Mouse (Mus musculus): ENCODE results near the gene Psmd1. TPM values are rescaled to one million over a fixed set of nuclear protein-coding genes. Genes with fewer than 3 reads are reported as not detected.

The Psmd1 gene
- polyA plus RNA-seq, 1 experiment from 2014 or later = 196 TPM

DNA sequence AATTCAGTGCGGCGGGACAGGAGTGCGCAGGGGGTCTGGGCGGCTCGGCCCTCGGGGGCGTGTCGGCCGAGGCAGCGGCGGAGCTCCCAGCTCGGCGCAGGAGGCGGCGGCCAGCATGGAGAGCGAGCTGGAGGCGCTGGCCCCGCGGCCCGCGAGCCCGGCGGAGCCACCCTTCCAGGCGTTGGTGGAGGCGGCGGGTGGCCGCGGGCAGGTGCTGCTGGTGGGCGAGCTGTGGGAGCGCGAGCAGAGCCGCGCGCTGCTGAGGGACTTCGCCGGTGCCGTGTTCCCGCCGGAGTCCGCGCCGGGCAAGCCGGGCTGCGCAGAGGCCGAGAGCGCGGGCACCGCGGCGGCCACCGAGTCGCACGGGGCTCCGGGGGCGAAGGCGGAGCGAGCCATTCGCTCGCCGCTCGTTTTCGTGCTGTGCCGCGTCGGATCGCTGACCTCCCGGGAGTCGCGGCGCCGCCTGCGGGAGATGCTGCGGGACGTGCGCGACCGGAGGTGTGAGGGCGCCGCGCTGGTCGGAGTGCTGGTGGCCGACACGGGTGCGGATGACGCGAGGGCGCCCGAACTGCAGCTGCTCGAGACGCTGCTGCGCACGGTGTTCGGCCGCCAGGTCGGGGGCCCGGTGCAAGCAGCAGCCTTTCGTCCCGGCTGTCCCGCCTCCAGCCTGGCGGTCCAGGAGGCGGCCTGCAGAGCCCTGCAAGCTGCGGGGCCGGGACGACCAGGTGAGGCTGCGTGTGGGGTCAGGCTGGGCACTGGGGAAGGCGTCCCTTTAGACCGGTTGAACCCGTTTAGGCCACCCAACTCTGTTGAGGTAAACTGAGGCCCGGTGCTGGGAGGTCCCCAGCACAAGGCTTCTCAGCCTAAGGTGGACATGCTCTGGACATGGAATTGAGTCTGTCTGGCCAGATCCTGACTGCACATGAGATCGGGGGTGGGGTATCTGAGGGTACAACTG, 18.1 kb upstream of the Psmd1 start, which contains the start of gene 2810459M11Rik:
Gene 2810459M11Rik (plus strand): TSS at position 16 of the 958 bp plus-strand sequence.
- ATAC-seq (ENCODE audit: low FRiP score) = peak; percentile 86
- WGBS = 1% methylated on average over 110 of the region's 110 CpGs
- H3K4me1 ChIP-seq = peaks cover 11% of the 10 kb centered on the region
- no peak within 1 kb of the TSS for H3K27ac ChIP-seq
- H3K9ac ChIP-seq = peak within 1 kb of the TSS; percentile 73
- peaks cover 62% of the 10 kb centered on the region for H3K27me3 ChIP-seq
- H3K36me3 ChIP-seq = no peaks in the 10 kb centered on the region
- H3K9me3 ChIP-seq (replicated peaks) = peaks cover 12% of the 10 kb centered on the region; the same call in 1 of the 2 replicates
- peak within 1 kb of the TSS; percentile 61 for H3K4me3 ChIP-seq
- peak within 1 kb of the TSS; percentile 98 for H3K4me2 ChIP-seq (replicated peaks)

DNA sequence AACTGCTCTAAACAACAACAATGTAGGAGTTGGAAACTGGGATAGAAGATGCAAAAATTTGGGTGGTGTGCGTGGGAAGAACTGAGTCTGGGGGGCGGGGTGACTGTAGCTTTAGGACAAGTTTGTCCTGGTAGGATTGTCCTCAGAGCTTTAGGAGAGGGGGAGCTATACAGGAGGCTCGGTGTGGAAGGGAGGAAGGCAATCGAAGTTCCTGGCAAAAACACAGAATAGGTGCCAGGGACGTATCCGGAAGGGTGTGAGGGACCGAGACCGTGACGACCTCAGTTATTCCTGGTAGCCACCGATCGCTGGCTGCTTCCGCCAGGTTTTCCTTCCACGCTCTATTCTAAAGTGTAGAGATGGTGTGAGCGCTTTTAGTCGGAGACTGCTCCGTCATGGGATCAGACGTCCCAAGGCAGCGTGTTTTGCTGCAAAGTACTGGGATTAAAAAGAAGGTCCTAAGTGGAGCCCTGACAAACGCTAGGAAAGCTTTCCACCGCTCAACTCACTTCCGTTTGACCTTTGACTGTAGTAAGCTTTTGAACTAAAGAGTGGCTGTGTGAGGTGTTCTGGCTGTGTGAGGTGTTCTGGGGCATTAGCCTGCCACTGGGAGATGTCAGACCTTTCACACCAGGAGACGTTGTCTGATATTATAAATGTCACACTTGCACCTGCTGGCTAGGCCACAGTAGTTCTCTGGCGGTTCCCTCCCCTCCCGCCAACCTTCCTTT, 17.2 kb upstream of the Psmd1 start:
- 9% methylated on average over 24 of the region's 24 CpGs for WGBS
- Histone ChIP-seq H3K9ac (no peak overlapping the region), H3K4me2 (replicated peaks) (peak overlapping the region; percentile 98), H3K9me3 (replicated peaks) (peaks cover 3% of the 10 kb centered on the region; the same call in 1 of the 2 replicates), H3K4me3 (peak overlapping the region; percentile 61), H3K36me3 (no peaks in the 10 kb centered on the region), H3K27me3 (peaks cover 62% of the 10 kb centered on the region), H3K27ac (no peak overlapping the region), H3K4me1 (peaks cover 11% of the 10 kb centered on the region)
- no peak for ATAC-seq (ENCODE audit: low FRiP score)

DNA sequence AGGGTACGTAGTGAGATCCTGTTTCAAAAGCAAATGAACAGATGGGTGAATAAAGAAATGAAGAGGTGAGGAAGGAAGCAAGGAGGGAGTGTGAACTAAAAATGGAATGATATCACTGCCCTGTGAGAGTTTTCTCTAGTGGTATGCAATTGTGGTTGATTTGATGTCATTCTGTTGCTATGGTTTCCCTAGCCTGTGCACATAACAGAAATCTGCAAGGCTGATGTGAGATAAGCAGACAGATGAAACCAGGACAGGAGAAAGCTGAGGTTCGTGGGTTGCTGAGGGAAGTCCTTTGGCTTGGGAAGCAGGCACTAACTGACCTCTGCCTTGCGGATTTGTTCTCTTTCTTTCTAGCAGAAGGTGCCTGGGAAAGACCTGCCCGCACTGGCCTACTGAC, 16.0 kb upstream of the Psmd1 start:
- H3K36me3 ChIP-seq = no peaks in the 10 kb centered on the region
- H3K9me3 ChIP-seq (replicated peaks) = no peaks in the 10 kb centered on the region
- peaks cover 11% of the 10 kb centered on the region for H3K4me1 ChIP-seq
- no peak overlapping the region for H3K27ac ChIP-seq
- ATAC-seq (ENCODE audit: low FRiP score) = no peak
- no peak overlapping the region for H3K9ac ChIP-seq
- 81% methylated on average over 4 of the region's 4 CpGs for WGBS
- peaks cover 61% of the 10 kb centered on the region for H3K27me3 ChIP-seq
- no peak overlapping the region for H3K4me2 ChIP-seq (replicated peaks)
- no peak overlapping the region for H3K4me3 ChIP-seq

DNA sequence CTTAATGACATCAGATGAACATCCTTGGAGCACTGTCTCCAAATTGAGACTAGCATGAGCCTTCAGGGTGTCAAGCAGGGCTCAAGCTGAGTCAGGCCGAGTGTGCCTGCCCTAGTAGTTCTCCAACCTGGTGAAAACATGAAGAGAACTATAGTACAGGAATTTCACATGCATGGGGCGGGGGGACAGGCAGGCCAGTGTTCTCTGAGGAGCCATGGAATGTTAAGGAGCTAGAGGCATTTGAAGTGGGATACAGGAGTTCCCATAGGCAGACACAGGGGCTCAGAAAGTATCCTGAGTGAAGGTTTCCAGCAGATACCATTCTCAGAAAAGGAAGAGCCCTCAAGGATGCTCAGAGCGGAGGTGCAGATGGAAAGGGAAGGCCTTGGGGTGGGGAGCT, 15.4 kb upstream of the Psmd1 start:
- no peaks in the 10 kb centered on the region for H3K36me3 ChIP-seq
- no peaks in the 10 kb centered on the region for H3K9me3 ChIP-seq (replicated peaks)
- H3K9ac ChIP-seq = no peak overlapping the region
- 81% methylated on average over 3 of the region's 3 CpGs for WGBS
- H3K27ac ChIP-seq = no peak overlapping the region
- ATAC-seq (ENCODE audit: low FRiP score) = no peak
- H3K27me3 ChIP-seq = peaks cover 56% of the 10 kb centered on the region
- H3K4me3 ChIP-seq = no peak overlapping the region
- no peak overlapping the region for H3K4me2 ChIP-seq (replicated peaks)
- H3K4me1 ChIP-seq = peaks cover 11% of the 10 kb centered on the region

DNA sequence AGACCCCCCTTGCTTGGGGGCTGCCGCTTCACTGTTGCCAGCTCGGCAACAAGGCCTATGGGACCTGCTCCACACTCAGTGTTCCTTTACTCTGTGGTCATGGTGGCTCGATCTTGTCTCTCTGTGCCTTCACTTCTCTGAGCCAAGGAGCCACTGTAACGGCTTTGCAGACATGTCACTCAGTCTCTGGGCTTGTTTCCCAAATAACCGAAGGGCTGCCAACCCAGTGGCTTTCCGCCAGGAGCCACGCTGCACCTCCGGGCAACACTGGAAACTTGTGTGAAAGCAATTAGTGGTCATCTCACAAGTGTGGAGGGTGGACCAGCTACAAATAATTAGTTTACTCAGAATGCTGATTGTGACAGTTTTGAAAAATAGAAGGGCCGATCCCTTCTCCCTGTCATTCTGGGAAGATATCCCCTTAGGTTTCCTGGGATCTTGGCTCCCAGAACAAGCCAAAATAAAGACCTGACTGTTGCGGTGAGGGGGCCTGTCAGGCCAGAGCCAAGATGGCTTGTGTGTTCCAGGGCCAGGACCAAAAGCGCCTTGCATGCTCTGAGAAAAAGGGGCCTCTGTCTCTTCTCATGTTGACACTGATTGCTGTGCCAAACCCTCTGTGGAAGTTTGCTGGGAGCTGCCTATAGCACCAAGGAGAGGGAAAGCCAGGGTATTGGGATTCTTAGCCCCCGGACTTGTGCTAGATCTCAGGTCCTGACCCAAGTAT, 10.8 kb upstream of the Psmd1 start:
- Histone ChIP-seq H3K4me2 (replicated peaks) (no peak overlapping the region), H3K36me3 (no peaks in the 10 kb centered on the region), H3K27me3 (peaks cover 9% of the 10 kb centered on the region), H3K4me1 (no peaks in the 10 kb centered on the region), H3K4me3 (no peak overlapping the region), H3K9me3 (replicated peaks) (no peaks in the 10 kb centered on the region), H3K9ac (no peak overlapping the region), H3K27ac (no peak overlapping the region)
- 87% methylated on average over 12 of the region's 12 CpGs for WGBS
- no peak for ATAC-seq (ENCODE audit: low FRiP score)

DNA sequence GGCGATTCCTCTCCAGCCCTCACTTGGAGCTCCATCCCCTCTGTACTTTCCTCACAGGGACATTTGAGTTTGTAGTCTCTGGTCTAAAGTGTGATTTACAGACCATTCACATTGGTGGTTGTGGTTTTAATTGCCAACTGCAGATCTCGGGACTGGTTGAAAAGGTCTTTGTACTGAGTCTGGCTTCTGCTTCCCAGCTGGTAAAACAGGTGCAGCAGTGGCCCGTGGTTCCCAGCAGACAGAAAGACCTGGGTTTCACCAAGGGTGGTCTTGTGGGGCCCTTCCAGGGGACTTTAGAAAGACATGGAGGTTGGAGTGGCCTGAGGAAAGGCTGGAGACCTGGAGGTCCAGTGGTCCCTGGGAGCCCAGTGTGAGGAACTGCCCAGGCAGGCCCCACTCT, 9.2 kb upstream of the Psmd1 start:
- Histone ChIP-seq H3K4me1 (no peaks in the 10 kb centered on the region), H3K9me3 (replicated peaks) (no peaks in the 10 kb centered on the region), H3K4me2 (replicated peaks) (no peak overlapping the region), H3K27me3 (no peaks in the 10 kb centered on the region), H3K36me3 (no peaks in the 10 kb centered on the region), H3K9ac (0 out of 2 replicates have a peak overlapping the region, but pooled peaks have one; percentile 18), H3K4me3 (no peak overlapping the region), H3K27ac (no peak overlapping the region)
- 57% methylated on average over 3 of the region's 3 CpGs for WGBS
- ATAC-seq (ENCODE audit: low FRiP score) = no peak

DNA sequence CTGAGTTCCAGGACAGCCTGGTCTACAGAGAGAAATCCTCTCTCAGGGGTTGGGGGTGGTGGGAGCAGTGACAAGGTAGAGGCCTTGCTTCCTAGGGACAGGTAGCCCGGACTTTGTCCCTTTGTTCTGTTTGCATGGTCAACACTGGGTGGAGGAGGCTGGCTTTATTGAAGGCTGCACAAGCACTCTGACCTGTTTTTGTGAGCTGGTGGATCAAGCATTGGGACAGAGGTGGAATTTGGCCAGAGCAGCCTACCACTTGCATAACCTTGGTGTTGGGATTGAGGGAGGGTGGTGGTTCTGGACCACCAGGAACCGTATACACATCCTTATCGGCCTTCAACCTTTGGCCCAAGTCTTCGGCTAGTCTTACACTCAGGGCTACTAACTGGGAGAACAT, 7.9 kb upstream of the Psmd1 start:
- no peak overlapping the region for H3K4me3 ChIP-seq

DNA sequence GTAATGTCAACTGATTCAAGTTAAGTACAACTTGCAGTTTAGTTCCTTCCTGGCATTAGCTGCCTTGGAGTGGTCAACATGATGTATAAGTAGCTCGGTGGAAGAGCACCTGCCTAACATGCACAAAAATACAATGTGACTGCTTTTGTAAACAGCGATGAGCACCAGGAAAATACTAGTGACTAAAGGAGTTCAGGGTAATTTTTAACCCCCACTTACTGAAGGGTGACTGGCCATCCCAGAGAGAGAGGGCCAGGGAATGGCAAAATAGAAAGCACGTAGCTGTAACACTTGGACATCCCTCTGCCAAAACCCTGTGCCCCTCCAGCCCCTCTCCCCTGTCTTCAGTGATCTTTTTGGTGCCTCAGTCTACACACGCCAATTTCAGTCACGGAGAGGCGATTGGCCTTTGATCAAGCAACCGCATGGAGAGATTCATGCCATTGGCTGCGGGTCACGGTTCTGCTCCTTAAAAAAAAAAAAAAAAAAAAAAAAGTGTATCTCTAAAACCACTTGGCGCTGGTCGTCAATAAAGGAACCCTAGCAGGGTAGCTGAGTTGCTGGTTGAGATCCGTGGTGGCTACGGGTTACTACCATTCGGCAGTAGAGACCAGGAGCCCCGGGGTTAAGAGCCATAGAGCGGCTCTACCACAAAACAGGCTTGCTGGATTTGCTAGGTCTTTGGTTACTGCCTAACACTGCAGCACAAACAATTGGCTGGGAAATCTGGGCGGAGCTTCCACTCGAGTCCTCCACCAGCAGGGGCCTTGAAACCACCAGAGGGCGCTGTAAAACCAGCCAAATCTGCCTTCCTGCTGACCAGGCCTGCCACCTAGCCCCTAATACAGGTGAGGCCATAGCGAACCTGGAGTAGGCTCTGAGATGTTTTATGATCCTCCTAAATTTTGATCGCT, 5.1 kb upstream of the Psmd1 start:
- peak overlapping the region; percentile 45 for H3K4me2 ChIP-seq (replicated peaks)
- H3K4me3 ChIP-seq = peak overlapping the region; percentile 22
- WGBS = 9% methylated on average over 21 of the region's 21 CpGs
- ATAC-seq (ENCODE audit: low FRiP score) = peak; percentile 79
- no peaks in the 10 kb centered on the region for H3K9me3 ChIP-seq (replicated peaks)
- no peak overlapping the region for H3K27ac ChIP-seq
- H3K36me3 ChIP-seq = no peaks in the 10 kb centered on the region
- H3K27me3 ChIP-seq = no peaks in the 10 kb centered on the region
- no peaks in the 10 kb centered on the region for H3K4me1 ChIP-seq
- peak overlapping the region; percentile 32; the same call in 1 of the 2 replicates for H3K9ac ChIP-seq

More for the DNA sequence above, 7.9 kb upstream of the Psmd1 start:
- H3K9me3 ChIP-seq (replicated peaks) = no peaks in the 10 kb centered on the region
- ATAC-seq (ENCODE audit: low FRiP score) = no peak
- H3K4me2 ChIP-seq (replicated peaks) = no peak overlapping the region
- no peaks in the 10 kb centered on the region for H3K4me1 ChIP-seq
- WGBS = 92% methylated on average over 4 of the region's 4 CpGs
- H3K27me3 ChIP-seq = no peaks in the 10 kb centered on the region
- no peaks in the 10 kb centered on the region for H3K36me3 ChIP-seq
- no peak overlapping the region for H3K27ac ChIP-seq
- no peak overlapping the region for H3K9ac ChIP-seq

DNA sequence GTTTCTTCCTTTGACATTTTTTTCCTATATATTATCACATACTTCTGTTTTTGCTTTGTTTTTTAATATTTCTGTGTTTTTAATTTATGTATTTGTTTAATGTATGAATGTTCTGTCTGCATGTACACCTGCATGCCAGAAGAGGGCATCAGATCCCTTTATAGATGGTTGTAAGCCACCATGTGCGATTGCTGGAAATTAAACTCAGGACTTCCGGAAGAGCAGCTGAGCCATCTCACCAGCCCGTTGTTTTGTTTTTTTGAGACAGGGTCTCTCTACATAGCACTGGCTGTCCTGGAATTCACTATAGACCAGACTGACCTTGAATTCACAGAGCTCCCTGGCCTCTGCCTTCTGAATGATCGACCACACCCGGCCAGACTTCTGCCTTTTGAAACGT, 1.7 kb upstream of the Psmd1 start:
- H3K27me3 ChIP-seq = no peaks in the 10 kb centered on the region
- 88% methylated on average over 6 of the region's 6 CpGs for WGBS

DNA sequence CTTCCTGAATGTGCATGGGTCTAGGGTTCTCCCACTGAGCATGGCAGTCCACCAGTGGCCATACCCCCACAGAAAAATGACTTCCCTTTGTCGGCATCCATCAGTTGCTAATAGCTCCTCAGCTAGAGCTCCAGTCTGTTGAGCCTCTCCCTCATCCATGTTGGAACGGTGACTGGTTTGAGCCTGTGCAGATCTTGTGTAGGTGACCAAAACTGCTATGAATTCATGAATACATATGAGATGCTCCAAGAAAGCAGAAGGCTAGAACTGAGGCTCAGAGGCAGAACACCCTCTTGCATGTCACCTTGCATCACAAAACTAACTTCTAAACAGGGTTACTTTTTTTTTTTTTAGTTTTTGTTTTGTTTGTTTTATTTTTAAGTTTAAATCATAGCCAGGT, 12.4 kb downstream of the Psmd1 start:
- H3K4me3 ChIP-seq = no peak overlapping the region
- no peak overlapping the region for H3K4me2 ChIP-seq (replicated peaks)
- no peaks in the 10 kb centered on the region for H3K27me3 ChIP-seq
- no peak for ATAC-seq (ENCODE audit: low FRiP score)
- H3K9me3 ChIP-seq (replicated peaks) = no peaks in the 10 kb centered on the region
- H3K36me3 ChIP-seq = peaks cover 70% of the 10 kb centered on the region
- no peaks in the 10 kb centered on the region for H3K4me1 ChIP-seq
- H3K9ac ChIP-seq = no peak overlapping the region
- WGBS = 98% methylated on average over 2 of the region's 2 CpGs
- no peak overlapping the region for H3K27ac ChIP-seq

More for the DNA sequence above, 1.7 kb upstream of the Psmd1 start:
- Histone ChIP-seq H3K4me3 (no peak overlapping the region), H3K9me3 (replicated peaks) (0 out of 2 replicates have a peak, but pooled peaks cover 4% of the 10 kb centered on the region), H3K27ac (no peak overlapping the region), H3K9ac (no peak overlapping the region), H3K4me2 (replicated peaks) (no peak overlapping the region), H3K36me3 (peaks cover 3% of the 10 kb centered on the region; the same call in 1 of the 2 replicates), H3K4me1 (peaks cover 11% of the 10 kb centered on the region)
- ATAC-seq (ENCODE audit: low FRiP score) = no peak

DNA sequence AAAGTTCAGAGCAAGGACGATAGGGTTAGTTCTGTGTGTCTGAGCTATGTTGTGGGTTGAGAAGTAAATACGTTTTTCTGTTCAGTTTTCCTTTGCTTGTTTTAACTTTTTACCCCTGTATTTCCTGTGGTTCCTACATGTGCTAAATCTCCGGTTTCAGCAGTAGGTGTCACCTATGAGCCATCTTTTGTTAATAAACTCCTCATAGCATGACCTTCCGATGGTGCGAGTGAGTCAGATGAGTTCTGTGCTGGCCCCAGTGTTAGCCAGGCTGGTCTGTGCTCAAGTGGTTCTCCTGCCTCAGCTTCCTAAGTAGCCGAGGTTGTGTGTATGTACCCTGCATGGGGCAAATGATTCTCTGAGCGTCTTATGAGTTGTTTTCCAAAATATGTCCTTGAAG, 30.2 kb downstream of the Psmd1 start:
- H3K9me3 ChIP-seq (replicated peaks) = no peaks in the 10 kb centered on the region
- no peak for ATAC-seq (ENCODE audit: low FRiP score)
- H3K4me2 ChIP-seq (replicated peaks) = no peak overlapping the region
- peaks cover 63% of the 10 kb centered on the region for H3K36me3 ChIP-seq
- H3K27ac ChIP-seq = no peak overlapping the region
- 90% methylated on average over 7 of the region's 7 CpGs for WGBS
- H3K27me3 ChIP-seq = no peaks in the 10 kb centered on the region
- H3K4me1 ChIP-seq = no peaks in the 10 kb centered on the region
- no peak overlapping the region for H3K4me3 ChIP-seq
- H3K9ac ChIP-seq = no peak overlapping the region

Data from hindbrain, embryonic 12.5 days (tissue).